Mouse (Mus musculus) bone marrow, adult 2 months (tissue): Measurements from ENCODE around the gene Pom121l2.

ENCODE experiments used
- CTCF ChIP-seq: fragments of 200-500 bp; IDR thresholded peaks from 2 replicates; pipeline ENCODE4 v1.5.1; 2011; ENCODE audit warnings: low read length, control low read depth; ENCODE audit not compliant: control insufficient read depth, insufficient read depth
- POLR2A ChIP-seq: fragments of 200-500 bp; IDR thresholded peaks from 2 replicates; pipeline ENCODE4 v1.6.1; 2011; ENCODE audit warnings: low read depth, mild to moderate bottlenecking, control low read depth, low read length, borderline replicate concordance; ENCODE audit not compliant: control insufficient read depth

GRCm38 (mm10) chr13:21995331-21995914 lies 14.4 kb downstream of the Pom121l2 start:
- TF ChIP-seq CTCF, result no peak
- no peak for TF ChIP-seq POLR2A
